15 mouse cellular contexts compared by ENCODE assay signal in genomic region chr17:88491366-88492106, GRCm38 (mm10). TPM values are rescaled to one million over a fixed set of nuclear protein-coding genes. Genes with fewer than 3 reads are reported as not detected.
DNase-seq lines count a peak whose midpoint lies in the region; ATAC-seq and TF ChIP-seq lines count a peak whose summit lies in the region.
"Had no signal": no experiment of that assay in that cellular context is flagged by ENCODE, and none has a peak within 500 bp of the region (broad histone marks: within the 10 kb centered on the region; RNA-seq: fewer than 3 reads in every experiment).

No protein-coding gene starts in this region.

- no peak for TF ChIP-seq EP300 in lung, postnatal 0 days (IDR thresholded peaks at IDR 0.05)
- TF ChIP-seq EP300 in CH12.LX (IDR thresholded peaks at IDR 0.05; ENCODE audit: low read length): no peak

- dilution Hi-C loops in CH12.LX (cut with MboI; ENCODE audit: extremely low pct_ligation_motif_present, extremely low pct_unique_long_range_greater_than_20kb, low sequenced_read_pairs): no loop called here

- no peak overlapping the region for H3K9ac ChIP-seq in lung, postnatal 0 days (replicated peaks; ENCODE audit: low read depth)
- no peak overlapping the region for H3K9ac ChIP-seq in CH12.LX (ENCODE audit: insufficient read depth, low read depth)
- H3K9ac ChIP-seq in kidney, embryonic 16.5 days (replicated peaks; ENCODE audit: low read length): no peak overlapping the region
- H3K9ac ChIP-seq: limb, embryonic 12.5 days had no signal

- ATAC-seq in lung, postnatal 0 days: no peak
- no peak for ATAC-seq in kidney, embryonic 16.5 days (ENCODE audit: low FRiP score, low TSS enrichment)

- H3K27me3 ChIP-seq in lung, postnatal 0 days (replicated peaks; ENCODE audit: insufficient read depth, low read length): no peaks in the 10 kb centered on the region
- H3K27me3 ChIP-seq in CH12.LX (replicated peaks): no peaks in the 10 kb centered on the region
- no peaks in the 10 kb centered on the region for H3K27me3 ChIP-seq in limb, embryonic 10.5 days (ENCODE audit: low read depth, poor library complexity, severe bottlenecking)
- no peaks in the 10 kb centered on the region for H3K27me3 ChIP-seq in kidney, embryonic 16.5 days (ENCODE audit: insufficient read depth, low read length)
- H3K27me3 ChIP-seq: limb, embryonic 12.5 days had no signal

- peak; percentile 21 for TF ChIP-seq RAD21 in CH12.LX (IDR thresholded peaks at IDR 0.05; ENCODE audit: low read depth, low read length)

- no peaks in the 10 kb centered on the region for H3K4me1 ChIP-seq in lung, postnatal 0 days (ENCODE audit: insufficient read depth, low read depth, low read length)
- peaks cover 0 to 3% of the 10 kb centered on the region in 2 experiments; a peak in 1 of 4 replicates for H3K4me1 ChIP-seq in CH12.LX (ENCODE audit: control insufficient read depth in 1 of 2, insufficient read depth in 2 of 2)
- no peaks in the 10 kb centered on the region for H3K4me1 ChIP-seq in limb, embryonic 10.5 days
- no peaks in the 10 kb centered on the region for H3K4me1 ChIP-seq in kidney, embryonic 16.5 days (ENCODE audit: insufficient read depth, low read length)
- H3K4me1 ChIP-seq: limb, embryonic 12.5 days had no signal

- H3K9me3 ChIP-seq in lung, postnatal 0 days (ENCODE audit: low read length): no peaks in the 10 kb centered on the region
- H3K9me3 ChIP-seq in CH12.LX (replicated peaks; ENCODE audit: low read length): no peaks in the 10 kb centered on the region
- H3K9me3 ChIP-seq in limb, embryonic 10.5 days (replicated peaks): no peaks in the 10 kb centered on the region
- H3K9me3 ChIP-seq in kidney, embryonic 16.5 days (ENCODE audit: low read length): no peaks in the 10 kb centered on the region
- H3K9me3 ChIP-seq: limb, embryonic 12.5 days had no signal

- in situ Hi-C loops in CH12.LX (cut with MboI; ENCODE audit: low pct_ligation_motif_present, low pct_unique_long_range_greater_than_20kb, low sequenced_read_pairs): no loop called here

- 93% methylated on average over 13 of the region's 13 CpGs for WGBS in lung, postnatal 0 days
- WGBS in limb, embryonic 10.5 days: 95% methylated on average over 13 of the region's 13 CpGs
- 96% methylated on average over 13 of the region's 13 CpGs for WGBS in kidney, embryonic 16.5 days

- TF ChIP-seq POLR2A in CH12.LX (IDR thresholded peaks at IDR 0.05; ENCODE audit: low read depth, low read length): no peak

- H3K36me3 ChIP-seq in lung, postnatal 0 days (ENCODE audit: insufficient read depth, low read length): peaks cover 14% of the 10 kb centered on the region; the same call in 1 of the 2 replicates
- peaks cover 28 to 56% of the 10 kb centered on the region in 2 experiments for H3K36me3 ChIP-seq in CH12.LX (replicated peaks in 1 of 2; ENCODE audit: control insufficient read depth in 1 of 2, insufficient read depth in 1 of 2, low read length in 1 of 2)
- H3K36me3 ChIP-seq in limb, embryonic 10.5 days: peaks cover 47% of the 10 kb centered on the region
- peaks cover 4% of the 10 kb centered on the region for H3K36me3 ChIP-seq in kidney, embryonic 16.5 days (ENCODE audit: insufficient read depth, low read length)

- intact Hi-C loops in gastrocnemius, adult 2 months (cut with DNase I): no loop called here
- intact Hi-C loops in gastrocnemius, postnatal 36 days (cut with DNase I): no loop called here

- H3K27ac ChIP-seq in gastrocnemius, adult 2 months: no peak overlapping the region
- H3K27ac ChIP-seq in lung, postnatal 0 days (ENCODE audit: low read length): no peak overlapping the region
- no peak overlapping the region for H3K27ac ChIP-seq in CH12.LX (ENCODE audit: insufficient read depth, low read depth)
- H3K27ac ChIP-seq in limb, embryonic 10.5 days: no peak overlapping the region
- no peak overlapping the region for H3K27ac ChIP-seq in kidney, embryonic 16.5 days (ENCODE audit: low read length)
- H3K27ac ChIP-seq: limb, embryonic 12.5 days had no signal

- no peak overlapping the region for H3K4me3 ChIP-seq in gastrocnemius, adult 2 months
- no peak overlapping the region for H3K4me3 ChIP-seq in lung, postnatal 0 days (ENCODE audit: low read depth, low read length)
- H3K4me3 ChIP-seq in CH12.LX (replicated peaks in 1 of 3; ENCODE audit: low read depth in 2 of 3, low read length in 2 of 3, poor library complexity in 1 of 3): no peak overlapping the region
- H3K4me3 ChIP-seq in limb, embryonic 10.5 days: no peak overlapping the region
- H3K4me3 ChIP-seq in kidney, embryonic 16.5 days (ENCODE audit: low read length): no peak overlapping the region
- H3K4me3 ChIP-seq: limb, embryonic 12.5 days had no signal

- DNase-seq in gastrocnemius, adult 2 months: no peak
- no peak for DNase-seq in gastrocnemius, postnatal 36 days
- DNase-seq in lung, postnatal 0 days (ENCODE audit: low spot score): no peak
- DNase-seq in lung, postnatal 14 days: no peak
- no peak for DNase-seq in CH12.LX (ENCODE audit: extremely low read depth)
- peak; percentile 23 for DNase-seq in limb, embryonic 10.5 days (ENCODE audit: low spot score)
- no peak for DNase-seq in gastrocnemius, adult 8-10 months (ENCODE audit: low spot score in 2 of 2)
- DNase-seq: adrenal gland, postnatal 10 days; embryo, embryonic 11 days; gastrocnemius, postnatal 14 days; heart, postnatal 10 days; kidney, adult 18-20 months; lung, postnatal 4 days had no signal

- peak; percentile 4; the same call in 1 of the 2 replicates for TF ChIP-seq CTCF in gastrocnemius, adult 2 months (IDR thresholded peaks at IDR 0.05)
- TF ChIP-seq CTCF in lung, postnatal 0 days (IDR thresholded peaks at IDR 0.05): peak; percentile 57
- peak in 1 of 2 experiments; percentile 49; a peak in 2 of 4 replicates for TF ChIP-seq CTCF in CH12.LX (conservative IDR thresholded peaks at IDR 0.05 in 1 of 2, IDR thresholded peaks at IDR 0.05 in 1 of 2; ENCODE audit: low read depth in 2 of 2, low read length in 2 of 2)

- H3K79me2 ChIP-seq in CH12.LX (replicated peaks; ENCODE audit: control insufficient read depth, extremely low read depth, insufficient read depth, poor library complexity, severe bottlenecking): no peaks in the 10 kb centered on the region

- no peak overlapping the region for H3K4me2 ChIP-seq in lung, postnatal 0 days (replicated peaks; ENCODE audit: low read depth, low read length)
- no peak overlapping the region for H3K4me2 ChIP-seq in CH12.LX (ENCODE audit: insufficient read depth, low read depth, poor library complexity, severe bottlenecking)
- no peak overlapping the region for H3K4me2 ChIP-seq in kidney, embryonic 16.5 days (replicated peaks; ENCODE audit: low read depth, low read length)
- H3K4me2 ChIP-seq: limb, embryonic 12.5 days had no signal

TF ChIP-seq in CH12.LX, 34 proteins besides CTCF, POLR2A, EP300 and RAD21:
- peak; percentile 42 for TF ChIP-seq SMC3 (IDR thresholded peaks at IDR 0.05; ENCODE audit: low read depth, low read length)
- TF ChIP-seq SIN3A (IDR thresholded peaks at IDR 0.05; ENCODE audit: low read length): no peak
- TF ChIP-seq TBP (conservative IDR thresholded peaks at IDR 0.05; ENCODE audit: low read depth, low read length): no peak
- no peak for TF ChIP-seq ZMIZ1 (IDR thresholded peaks at IDR 0.05; ENCODE audit: low read depth, low read length)
- TF ChIP-seq MAFK (IDR thresholded peaks at IDR 0.05; ENCODE audit: insufficient replicate concordance, low read length): no peak
- TF ChIP-seq TCF12 (IDR thresholded peaks at IDR 0.05; ENCODE audit: low read depth, low read length): no peak
- TF ChIP-seq ETS1 (conservative IDR thresholded peaks at IDR 0.05; ENCODE audit: low read depth, low read length): no peak
- no peak for TF ChIP-seq NELFE (IDR thresholded peaks at IDR 0.05; ENCODE audit: low read depth, low read length)
- no peak for TF ChIP-seq UBTF (IDR thresholded peaks at IDR 0.05; ENCODE audit: low read depth, low read length)
- no peak for TF ChIP-seq ZNF384 (IDR thresholded peaks at IDR 0.05; ENCODE audit: low read depth, low read length)
- TF ChIP-seq JUN (IDR thresholded peaks at IDR 0.05; ENCODE audit: insufficient read depth, low read depth, low read length): no peak
- TF ChIP-seq MYC (IDR thresholded peaks at IDR 0.05; ENCODE audit: low read depth, low read length): peak; percentile 84
- TF ChIP-seq MAX (IDR thresholded peaks at IDR 0.05; ENCODE audit: low read length): peak; percentile 76
- no peak for TF ChIP-seq RCOR1 (conservative IDR thresholded peaks at IDR 0.05; ENCODE audit: low read depth, low read length)
- TF ChIP-seq JUND (conservative IDR thresholded peaks at IDR 0.05; ENCODE audit: low read depth, low read length): no peak
- TF ChIP-seq E2F4 (IDR thresholded peaks at IDR 0.05; ENCODE audit: insufficient replicate concordance, low read depth, low read length): no peak
- no peak for TF ChIP-seq MAZ (IDR thresholded peaks at IDR 0.05; ENCODE audit: low read depth, low read length)

RNA-seq across cellular contexts. Expression of gene Ppp1r21, which starts 38.4 kb away (rescaled TPM):
- 1 to 10 TPM; 4.5 to 5.8 TPM for total RNA-seq in gastrocnemius, adult 2 months (2021)
- 1 to 10 TPM; 4.5 to 4.7 TPM for total RNA-seq in gastrocnemius, postnatal 36 days (2021)
- 18.6 TPM in 2 replicates for polyA plus RNA-seq in lung, postnatal 0 days (2015; fragmentation: Nextera tagmentation; extraction: Ambion mirVana)
- total RNA-seq in CH12.LX (2012; rRNA removed) (19.2 and 21.5 TPM in 2 replicates), CH12.LX (2014; rRNA removed) (30.4 TPM in 2 replicates)
- polyA plus RNA-seq in CH12.LX (2012; ENCODE audit: insufficient read length, low read depth): 24.6 and 27.7 TPM in 2 replicates
- 14.2 and 15.9 TPM in 2 replicates for polyA plus RNA-seq in limb, embryonic 10.5 days (2016; fragmentation: Nextera tagmentation; extraction: Ambion mirVana)
- total RNA-seq in gastrocnemius, adult 8-10 months (2022): 1 to 10 TPM; 5.5 to 6.8 (median 6.0) TPM
- 29.6 and 33.1 TPM in 2 replicates for polyA plus RNA-seq in kidney, embryonic 16.5 days (2015; fragmentation: Nextera tagmentation; extraction: Ambion mirVana)

RNA-seq across cellular contexts. Expression of gene Foxn2, which starts 51.0 kb away (rescaled TPM):
- 10 to 100 TPM; 10.6 to 12.9 TPM for total RNA-seq in gastrocnemius, adult 2 months (2021)
- total RNA-seq in gastrocnemius, postnatal 36 days (2021): 10 to 100 TPM in 1 of 2 experiments, 1 to 10 TPM in 1; 8.8 to 13.4 TPM
- 13.6 and 14.9 TPM in 2 replicates for polyA plus RNA-seq in lung, postnatal 0 days (2015; fragmentation: Nextera tagmentation; extraction: Ambion mirVana)
- total RNA-seq in CH12.LX (2012; rRNA removed): 13.2 and 16.2 TPM in 2 replicates
- total RNA-seq in CH12.LX (2014; rRNA removed): 24.6 and 27.9 TPM in 2 replicates
- 16.0 and 17.2 TPM in 2 replicates for polyA plus RNA-seq in CH12.LX (2012; ENCODE audit: insufficient read length, low read depth)
- 14.3 and 16.2 TPM in 2 replicates for polyA plus RNA-seq in limb, embryonic 10.5 days (2016; fragmentation: Nextera tagmentation; extraction: Ambion mirVana)
- total RNA-seq in gastrocnemius, adult 8-10 months (2022): 10 to 100 TPM; 11.6 to 15.9 (median 14.5) TPM
- 14.0 and 15.7 TPM in 2 replicates for polyA plus RNA-seq in kidney, embryonic 16.5 days (2015; fragmentation: Nextera tagmentation; extraction: Ambion mirVana)
